Mouse (Mus musculus): ENCODE measurements around the gene Retreg1. TPM values are rescaled to one million over a fixed set of nuclear protein-coding genes. Genes with fewer than 3 reads are reported as not detected.
A peak's percentile ranks its signal among the peaks of the same experiment; 100 is the strongest.

The Retreg1 gene
- total and polyA plus RNA-seq, 3 experiments: 41.0 to 328 (median 248) TPM

DNA sequence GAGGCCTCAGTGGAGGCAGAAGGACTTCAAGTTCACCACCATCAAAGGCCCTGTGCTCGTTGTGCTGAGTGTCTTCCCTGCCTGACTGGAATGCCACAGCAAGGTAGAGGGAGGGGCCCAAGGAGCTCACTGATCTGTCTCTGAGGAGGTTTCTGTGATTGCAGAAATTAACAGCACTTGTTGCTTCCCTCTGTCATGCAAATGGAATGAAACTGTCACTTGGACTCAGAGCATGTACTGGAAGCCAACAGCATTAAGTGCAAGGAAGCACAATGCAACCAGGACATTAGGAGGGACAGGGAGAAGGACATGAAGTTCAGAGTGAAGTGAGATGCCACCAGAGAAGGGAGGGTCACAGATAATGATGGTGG is 67.5 kb downstream of the Retreg1 start:
- H3K4me1 ChIP-seq (ENCODE audit: control insufficient read depth, insufficient read depth, low read length): peaks cover 14% of the 10 kb centered on the region
- DNase-seq: no peak
- 21% methylated on average over 1 of the region's 1 CpGs for whole genome bisulfite sequencing
- peak overlapping the region; percentile 20 for H3K27ac ChIP-seq
- no peak for TF ChIP-seq POLR2A (IDR thresholded peaks at IDR 0.05; ENCODE audit: insufficient read depth, low read depth, low read length)
- TF ChIP-seq CTCF (IDR thresholded peaks at IDR 0.05): no peak
- no peak for TF ChIP-seq EP300 (IDR thresholded peaks at IDR 0.05; ENCODE audit: insufficient read depth, low read depth, low read length)
- H3K9ac ChIP-seq (ENCODE audit: low read depth, low read length): peak overlapping the region; percentile 6; the same call in 1 of the 2 replicates
- no peaks in the 10 kb centered on the region for H3K79me2 ChIP-seq (replicated peaks; ENCODE audit: control insufficient read depth, insufficient read depth, low read length)
- intact Hi-C loops (cut with DNase I): no loop called here
- H3K27me3 ChIP-seq (ENCODE audit: control insufficient read depth, insufficient read depth, low read length): no peaks in the 10 kb centered on the region
- no peak overlapping the region for H3K4me3 ChIP-seq
- H3K36me3 ChIP-seq (ENCODE audit: control insufficient read depth, insufficient read depth, low read length): peaks cover 2% of the 10 kb centered on the region

DNA sequence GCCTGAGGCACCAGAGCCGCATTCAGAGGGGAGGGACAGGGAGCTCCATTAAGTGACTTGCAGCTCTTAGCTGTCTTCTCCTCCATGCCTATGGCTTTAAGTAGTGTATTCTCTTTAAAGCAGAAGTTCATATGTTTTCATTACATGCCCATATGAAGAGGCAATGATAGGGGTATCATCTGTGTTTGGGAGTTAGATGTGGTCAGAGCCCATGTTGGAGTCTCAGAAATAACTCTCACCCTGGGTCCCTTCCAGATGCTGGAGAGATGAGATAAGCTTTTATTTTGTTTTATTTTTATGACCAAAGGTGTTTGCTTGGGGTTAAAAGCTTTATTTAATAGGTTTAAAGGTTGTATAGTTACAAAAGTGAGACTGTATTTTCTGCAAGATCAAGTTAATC is 67.9 kb downstream of the Retreg1 start:
- Histone ChIP-seq H3K27ac (peak overlapping the region; percentile 20), H3K4me1 (ENCODE audit: control insufficient read depth, insufficient read depth, low read length) (peaks cover 17% of the 10 kb centered on the region), H3K9ac (ENCODE audit: low read depth, low read length) (peak overlapping the region; percentile 6; the same call in 1 of the 2 replicates), H3K79me2 (replicated peaks; ENCODE audit: control insufficient read depth, insufficient read depth, low read length) (no peaks in the 10 kb centered on the region), H3K4me3 (no peak overlapping the region), H3K27me3 (ENCODE audit: control insufficient read depth, insufficient read depth, low read length) (no peaks in the 10 kb centered on the region), H3K36me3 (ENCODE audit: control insufficient read depth, insufficient read depth, low read length) (peaks cover 2% of the 10 kb centered on the region)
- WGBS: 74% methylated on average over 1 of the region's 1 CpGs
- no peak for DNase-seq
- TF ChIP-seq POLR2A (IDR thresholded peaks at IDR 0.05; ENCODE audit: insufficient read depth, low read depth, low read length) (no peak), CTCF (IDR thresholded peaks at IDR 0.05) (no peak)
- intact Hi-C loops (cut with DNase I): no loop called here

DNA sequence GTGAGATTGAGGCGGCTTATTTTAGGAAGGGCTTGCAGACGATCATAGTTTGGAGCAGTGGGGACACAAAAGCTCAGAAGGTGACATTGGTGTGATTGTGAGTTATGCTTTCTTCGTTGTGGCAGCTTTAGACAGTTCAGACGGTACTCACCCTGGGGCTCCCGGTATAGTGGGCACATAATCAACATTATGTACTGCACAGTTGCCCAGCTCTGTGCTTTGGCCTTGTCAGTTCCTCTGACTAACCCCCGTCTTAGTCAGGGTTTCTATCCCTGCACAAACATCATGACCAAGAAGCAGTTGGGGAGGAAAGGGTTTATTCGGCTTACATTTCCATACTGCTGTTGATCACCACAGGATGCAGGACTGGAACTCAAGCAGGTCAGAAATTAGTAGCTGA is 69.9 kb downstream of the Retreg1 start:
- WGBS: 84% methylated on average over 7 of the region's 7 CpGs
- H3K9ac ChIP-seq (ENCODE audit: low read depth, low read length): no peak overlapping the region
- H3K4me1 ChIP-seq (ENCODE audit: control insufficient read depth, insufficient read depth, low read length): peaks cover 20% of the 10 kb centered on the region
- peaks cover 2% of the 10 kb centered on the region for H3K36me3 ChIP-seq (ENCODE audit: control insufficient read depth, insufficient read depth, low read length)
- intact Hi-C loops (cut with DNase I): no loop called here
- DNase-seq: no peak
- no peaks in the 10 kb centered on the region for H3K79me2 ChIP-seq (replicated peaks; ENCODE audit: control insufficient read depth, insufficient read depth, low read length)
- H3K27ac ChIP-seq: no peak overlapping the region
- H3K27me3 ChIP-seq (ENCODE audit: control insufficient read depth, insufficient read depth, low read length): no peaks in the 10 kb centered on the region
- no peak for TF ChIP-seq POLR2A (IDR thresholded peaks at IDR 0.05; ENCODE audit: insufficient read depth, low read depth, low read length)
- TF ChIP-seq CTCF (IDR thresholded peaks at IDR 0.05): no peak
- no peak for TF ChIP-seq EP300 (IDR thresholded peaks at IDR 0.05; ENCODE audit: insufficient read depth, low read depth, low read length)
- H3K4me3 ChIP-seq: no peak overlapping the region

DNA sequence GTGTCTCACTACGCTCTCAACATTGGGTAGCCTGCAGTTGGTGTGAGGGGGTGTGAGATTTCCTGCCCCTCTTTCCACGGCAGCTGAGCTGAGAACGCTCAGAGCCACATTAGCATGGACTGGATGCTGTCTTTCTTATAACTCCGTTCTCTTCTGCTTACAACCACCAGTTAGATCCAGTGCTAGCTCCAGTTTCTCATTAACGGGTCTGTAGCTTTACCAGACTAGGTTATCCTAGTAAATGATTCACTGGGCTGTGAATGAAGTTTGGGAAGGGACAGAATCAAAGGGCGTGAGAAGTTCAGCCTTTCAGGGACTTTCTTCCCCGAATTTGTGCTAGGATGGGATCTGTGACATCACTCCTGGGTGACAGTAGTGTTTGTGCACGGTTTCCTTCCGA is 70.7 kb downstream of the Retreg1 start:
- Histone ChIP-seq H3K4me1 (ENCODE audit: control insufficient read depth, insufficient read depth, low read length) (peaks cover 20% of the 10 kb centered on the region), H3K4me3 (no peak overlapping the region), H3K27ac (peak overlapping the region; percentile 23), H3K79me2 (replicated peaks; ENCODE audit: control insufficient read depth, insufficient read depth, low read length) (no peaks in the 10 kb centered on the region), H3K36me3 (ENCODE audit: control insufficient read depth, insufficient read depth, low read length) (peaks cover 2% of the 10 kb centered on the region), H3K9ac (ENCODE audit: low read depth, low read length) (no peak overlapping the region), H3K27me3 (ENCODE audit: control insufficient read depth, insufficient read depth, low read length) (no peaks in the 10 kb centered on the region)
- WGBS: 75% methylated on average over 9 of the region's 9 CpGs
- intact Hi-C loops (cut with DNase I): no loop called here
- TF ChIP-seq CTCF (IDR thresholded peaks at IDR 0.05) (no peak), POLR2A (IDR thresholded peaks at IDR 0.05; ENCODE audit: insufficient read depth, low read depth, low read length) (no peak), EP300 (IDR thresholded peaks at IDR 0.05; ENCODE audit: insufficient read depth, low read depth, low read length) (no peak)
- no peak for DNase-seq

DNA sequence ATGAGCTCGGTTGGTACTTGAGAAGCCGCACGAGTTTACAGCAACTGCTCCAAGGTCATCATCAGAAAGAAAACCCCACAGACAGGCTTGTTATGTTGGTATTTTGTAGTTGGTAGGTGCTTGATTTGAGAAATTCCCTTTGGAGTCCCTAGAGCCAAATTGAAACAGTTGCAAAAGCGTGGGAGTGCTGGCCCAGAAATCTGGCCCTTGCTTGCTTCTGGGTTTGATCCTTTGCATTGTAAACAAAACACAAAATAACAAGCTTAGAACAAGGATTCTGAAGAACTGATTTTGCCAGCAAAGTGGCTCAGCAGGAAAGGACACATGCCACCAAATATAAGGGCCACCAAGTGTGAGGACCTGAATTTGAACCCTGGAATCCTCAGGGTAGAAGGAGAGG is 71.2 kb downstream of the Retreg1 start:
- H3K27ac ChIP-seq: peak overlapping the region; percentile 79
- DNase-seq: no peak
- H3K9ac ChIP-seq (ENCODE audit: low read depth, low read length): no peak overlapping the region
- intact Hi-C loops (cut with DNase I): no loop called here
- H3K4me1 ChIP-seq (ENCODE audit: control insufficient read depth, insufficient read depth, low read length): peaks cover 20% of the 10 kb centered on the region
- H3K36me3 ChIP-seq (ENCODE audit: control insufficient read depth, insufficient read depth, low read length): peaks cover 2% of the 10 kb centered on the region
- WGBS: 65% methylated on average over 4 of the region's 4 CpGs
- no peak overlapping the region for H3K4me3 ChIP-seq
- H3K79me2 ChIP-seq (replicated peaks; ENCODE audit: control insufficient read depth, insufficient read depth, low read length): no peaks in the 10 kb centered on the region
- no peaks in the 10 kb centered on the region for H3K27me3 ChIP-seq (ENCODE audit: control insufficient read depth, insufficient read depth, low read length)
- TF ChIP-seq POLR2A (IDR thresholded peaks at IDR 0.05; ENCODE audit: insufficient read depth, low read depth, low read length): no peak
- TF ChIP-seq EP300 (IDR thresholded peaks at IDR 0.05; ENCODE audit: insufficient read depth, low read depth, low read length): no peak
- TF ChIP-seq CTCF (IDR thresholded peaks at IDR 0.05): no peak

DNA sequence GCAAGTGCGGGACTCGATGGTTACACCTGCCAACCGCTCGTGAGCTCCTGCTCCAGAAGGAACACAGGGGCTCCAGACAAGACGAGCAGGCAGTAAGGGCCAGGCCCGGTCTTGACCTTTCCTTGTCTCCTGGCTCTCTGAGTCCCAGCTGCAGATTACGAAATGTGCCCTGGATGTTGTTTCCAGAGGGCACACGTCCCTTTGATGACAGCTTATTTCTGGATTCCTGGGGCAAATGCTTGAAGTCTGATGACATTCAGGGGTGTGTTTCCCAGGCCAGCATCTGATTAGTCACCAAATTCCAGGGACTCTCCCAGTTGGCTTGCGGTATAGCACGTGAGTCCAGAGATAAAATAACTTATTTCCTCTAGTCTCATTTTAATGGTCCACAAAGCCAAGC is 72.0 kb downstream of the Retreg1 start:
- TF ChIP-seq CTCF (IDR thresholded peaks at IDR 0.05) (no peak), POLR2A (IDR thresholded peaks at IDR 0.05; ENCODE audit: insufficient read depth, low read depth, low read length) (0 out of 2 replicates have a peak, but pooled peaks have one; percentile 23), EP300 (IDR thresholded peaks at IDR 0.05; ENCODE audit: insufficient read depth, low read depth, low read length) (peak; percentile 99)
- H3K27ac ChIP-seq: peak overlapping the region; percentile 79
- H3K4me3 ChIP-seq: no peak overlapping the region
- peaks cover 20% of the 10 kb centered on the region for H3K4me1 ChIP-seq (ENCODE audit: control insufficient read depth, insufficient read depth, low read length)
- no peaks in the 10 kb centered on the region for H3K27me3 ChIP-seq (ENCODE audit: control insufficient read depth, insufficient read depth, low read length)
- peaks cover 2% of the 10 kb centered on the region for H3K36me3 ChIP-seq (ENCODE audit: control insufficient read depth, insufficient read depth, low read length)
- no peaks in the 10 kb centered on the region for H3K79me2 ChIP-seq (replicated peaks; ENCODE audit: control insufficient read depth, insufficient read depth, low read length)
- DNase-seq: peak; percentile 69 to 85
- H3K9ac ChIP-seq (ENCODE audit: low read depth, low read length): peak overlapping the region; percentile 50; the same call in 1 of the 2 replicates
- 29% methylated on average over 10 of the region's 10 CpGs for WGBS
- intact Hi-C loops (cut with DNase I): loop anchor here (1.0 kb wide), 1 partner anchor 18 kb away; no protein-coding TSS in a partner anchor
